Mouse (Mus musculus) myocyte (in vitro differentiated cells): Measurements from ENCODE around the gene Fam193b. TPM values are rescaled to one million over a fixed set of nuclear protein-coding genes. Genes with fewer than 3 reads are reported as not detected.

Experiments used
- H3K27me3 ChIP-seq: one replicate; pipeline ENCODE4 v1.6.1; 2011; ENCODE audit not compliant: control insufficient read depth, insufficient read depth, insufficient read length
- H3K36me3 ChIP-seq: one replicate; pipeline ENCODE4 v1.6.1; 2011; ENCODE audit not compliant: control insufficient read depth, insufficient read depth
- H3K4me2 ChIP-seq: one replicate; pipeline ENCODE4 v1.6.1; 2011; ENCODE audit warnings: low read depth, control low read depth
- H3K4me3 ChIP-seq: one replicate; pipeline ENCODE4 v1.5.1; 2011; ENCODE audit warnings: mild to moderate bottlenecking, control low read depth, moderate library complexity
- H3K79me2 ChIP-seq: one replicate; pipeline ENCODE4 v1.6.1; 2011; ENCODE audit not compliant: control insufficient read depth, insufficient read depth
- H3ac ChIP-seq: one replicate; pipeline ENCODE4 v1.6.1; 2011; ENCODE audit not compliant: control insufficient read depth, insufficient read length
- CEBPB ChIP-seq: IDR thresholded peaks from 2 replicates; pipeline ENCODE4 v1.6.1; 2011; ENCODE audit warnings: mild to moderate bottlenecking, moderate library complexity; ENCODE audit not compliant: poor library complexity, insufficient read depth, severe bottlenecking
- E2F4 ChIP-seq: IDR thresholded peaks from one replicate; pipeline ENCODE4 v1.6.1; 2011; ENCODE audit warnings: mild to moderate bottlenecking, control low read depth, moderate library complexity; ENCODE audit not compliant: insufficient read depth
- MAX ChIP-seq: IDR thresholded peaks from one replicate; pipeline ENCODE4 v1.6.1; 2011; ENCODE audit warnings: low read depth, mild to moderate bottlenecking, control low read depth
- MYOD1 ChIP-seq, 3 experiments: IDR thresholded peaks; one replicate each; pipeline ENCODE4 v1.6.1; 2011; ENCODE audit warnings: control low read depth in 2 of 3, low read depth in 2 of 3, mild to moderate bottlenecking in 2 of 3, moderate library complexity in 1 of 3; ENCODE audit not compliant: insufficient read length in 2 of 3, control insufficient read depth in 1 of 3
- MYOG ChIP-seq, 3 experiments: IDR thresholded peaks; one replicate each; pipeline ENCODE4 v1.6.1; 2011; ENCODE audit warnings: control low read depth in 2 of 3, low read depth in 2 of 3, mild to moderate bottlenecking in 2 of 3; ENCODE audit not compliant: insufficient read length in 2 of 3, control insufficient read depth in 1 of 3, insufficient read depth in 1 of 3
- POLR2A ChIP-seq: IDR thresholded peaks from one replicate; pipeline ENCODE4 v1.6.1; 2011; ENCODE audit warnings: low read depth, mild to moderate bottlenecking, control low read depth, moderate library complexity; ENCODE audit not compliant: insufficient read length
- POLR2AphosphoS2 ChIP-seq: IDR thresholded peaks from one replicate; pipeline ENCODE4 v1.6.1; 2011; ENCODE audit warnings: low read depth, control low read depth; ENCODE audit not compliant: insufficient read length
- REST ChIP-seq: IDR thresholded peaks from one replicate; pipeline ENCODE4 v1.6.1; 2011; ENCODE audit warnings: mild to moderate bottlenecking, control low read depth, moderate library complexity; ENCODE audit not compliant: insufficient read depth, insufficient read length
- SRF ChIP-seq: IDR thresholded peaks from one replicate; pipeline ENCODE4 v1.6.1; 2011; ENCODE audit warnings: low read depth; ENCODE audit not compliant: control insufficient read depth, insufficient read length
- TCF12 ChIP-seq: IDR thresholded peaks from one replicate; pipeline ENCODE4 v1.6.1; 2011; ENCODE audit warnings: mild to moderate bottlenecking, control low read depth; ENCODE audit not compliant: poor library complexity, insufficient read depth, severe bottlenecking
- TCF3 ChIP-seq: IDR thresholded peaks from one replicate; pipeline ENCODE4 v1.6.1; 2011; ENCODE audit warnings: low read depth, control low read depth; ENCODE audit not compliant: insufficient read length
- USF1 ChIP-seq: IDR thresholded peaks from one replicate; pipeline ENCODE4 v1.6.1; 2011; ENCODE audit warnings: low read depth, mild to moderate bottlenecking, control low read depth, moderate library complexity
- polyA plus RNA-seq: library from polyadenylated mRNA; unstranded; fragments of >200 nt; fragmentation: generic; extraction: Trizol; gene quantifications from one replicate; pipeline ENCODE4 v1.2.1, GENCODE M21; 2012; ENCODE audit warnings: missing spikeins

The Fam193b gene
- polyA plus RNA-seq, 1 experiment = 13.5 TPM

GRCm38 (mm10) chr13:55504390-55504789 lies 66.5 kb downstream of the Fam193b start:
- no peak for TF ChIP-seq TCF12
- peak in 2 of 3 experiments; percentile 11 to 57 for TF ChIP-seq MYOG (IDR thresholded peaks at IDR 0.05; ENCODE audit: control insufficient read depth in 1 of 3, insufficient read depth in 1 of 3, insufficient read length in 2 of 3, low read depth in 2 of 3)
- TF ChIP-seq MYOD1 (IDR thresholded peaks at IDR 0.05; ENCODE audit: control insufficient read depth in 1 of 3, insufficient read length in 2 of 3, low read depth in 2 of 3) = peak in 2 of 3 experiments; percentile 31 to 64
- TF ChIP-seq POLR2AphosphoS2 = peak; percentile 30
- TF ChIP-seq TCF3 = peak; percentile 15
- no peak overlapping the region for H3K4me2 ChIP-seq
- H3K4me3 ChIP-seq = no peak overlapping the region

GRCm38 (mm10) chr13:55502405-55502804 lies 68.5 kb downstream of the Fam193b start:
- no peak overlapping the region for H3K4me2 ChIP-seq

More at GRCm38 (mm10) chr13:55504390-55504789, 66.5 kb downstream of the Fam193b start:
- Histone ChIP-seq H3K79me2 (peaks cover 40% of the 10 kb centered on the region), H3K27me3 (no peaks in the 10 kb centered on the region), H3ac (no peak overlapping the region), H3K36me3 (peaks cover 69% of the 10 kb centered on the region)

GRCm38 (mm10) chr13:55500575-55500974 lies 70.3 kb downstream of the Fam193b start:
- H3K4me3 ChIP-seq = no peak overlapping the region
- H3K27me3 ChIP-seq = no peaks in the 10 kb centered on the region
- H3ac ChIP-seq = no peak overlapping the region
- TF ChIP-seq E2F4 = no peak
- peak; percentile 14 for TF ChIP-seq POLR2A
- TF ChIP-seq POLR2AphosphoS2 = peak; percentile 51
- peaks cover 9% of the 10 kb centered on the region for H3K79me2 ChIP-seq
- peaks cover 48% of the 10 kb centered on the region for H3K36me3 ChIP-seq
- H3K4me2 ChIP-seq = no peak overlapping the region

More at GRCm38 (mm10) chr13:55502405-55502804, 68.5 kb downstream of the Fam193b start:
- peak; percentile 38 for TF ChIP-seq POLR2AphosphoS2
- TF ChIP-seq MYOG (IDR thresholded peaks at IDR 0.05; ENCODE audit: control insufficient read depth in 1 of 3, insufficient read depth in 1 of 3, insufficient read length in 2 of 3, low read depth in 2 of 3) = peak in 1 of 3 experiments; percentile 54
- TF ChIP-seq E2F4 = no peak
- Histone ChIP-seq H3ac (no peak overlapping the region), H3K27me3 (no peaks in the 10 kb centered on the region), H3K4me3 (no peak overlapping the region), H3K36me3 (peaks cover 57% of the 10 kb centered on the region), H3K79me2 (peaks cover 20% of the 10 kb centered on the region)

GRCm38 (mm10) chr13:55498906-55499305 lies 72.0 kb downstream of the Fam193b start:
- Histone ChIP-seq H3K27me3 (no peaks in the 10 kb centered on the region), H3ac (no peak overlapping the region), H3K79me2 (peaks cover 6% of the 10 kb centered on the region), H3K4me2 (no peak overlapping the region), H3K4me3 (no peak overlapping the region), H3K36me3 (peaks cover 32% of the 10 kb centered on the region)
- TF ChIP-seq USF1 (no peak), POLR2AphosphoS2 (peak; percentile 29)

GRCm38 (mm10) chr13:55496661-55497060 lies 74.3 kb downstream of the Fam193b start:
- Histone ChIP-seq H3K36me3 (peaks cover 22% of the 10 kb centered on the region), H3K79me2 (no peaks in the 10 kb centered on the region), H3K4me2 (no peak overlapping the region), H3K4me3 (no peak overlapping the region), H3ac (no peak overlapping the region), H3K27me3 (no peaks in the 10 kb centered on the region)
- TF ChIP-seq MYOG (IDR thresholded peaks at IDR 0.05; ENCODE audit: control insufficient read depth in 1 of 3, insufficient read depth in 1 of 3, insufficient read length in 2 of 3, low read depth in 2 of 3) (no peak), TCF12 (no peak)

- H3ac ChIP-seq = no peak overlapping the region
- H3K27me3 ChIP-seq = no peaks in the 10 kb centered on the region
- peaks cover 14% of the 10 kb centered on the region for H3K36me3 ChIP-seq
- H3K4me2 ChIP-seq = no peak overlapping the region
- no peaks in the 10 kb centered on the region for H3K79me2 ChIP-seq
- no peak overlapping the region for H3K4me3 ChIP-seq
- TF ChIP-seq POLR2AphosphoS2 (no peak), REST (no peak), POLR2A (no peak), MYOD1 (IDR thresholded peaks at IDR 0.05; ENCODE audit: control insufficient read depth in 1 of 3, insufficient read length in 2 of 3, low read depth in 2 of 3) (no peak), TCF12 (no peak), TCF3 (no peak), MAX (no peak), CEBPB (no peak), E2F4 (no peak), SRF (no peak), MYOG (IDR thresholded peaks at IDR 0.05; ENCODE audit: control insufficient read depth in 1 of 3, insufficient read depth in 1 of 3, insufficient read length in 2 of 3, low read depth in 2 of 3) (no peak), USF1 (no peak)
Measured at GRCm38 (mm10) chr13:55495702-55496101, 75.2 kb downstream of the Fam193b start.
